In the genomic region with DNA sequence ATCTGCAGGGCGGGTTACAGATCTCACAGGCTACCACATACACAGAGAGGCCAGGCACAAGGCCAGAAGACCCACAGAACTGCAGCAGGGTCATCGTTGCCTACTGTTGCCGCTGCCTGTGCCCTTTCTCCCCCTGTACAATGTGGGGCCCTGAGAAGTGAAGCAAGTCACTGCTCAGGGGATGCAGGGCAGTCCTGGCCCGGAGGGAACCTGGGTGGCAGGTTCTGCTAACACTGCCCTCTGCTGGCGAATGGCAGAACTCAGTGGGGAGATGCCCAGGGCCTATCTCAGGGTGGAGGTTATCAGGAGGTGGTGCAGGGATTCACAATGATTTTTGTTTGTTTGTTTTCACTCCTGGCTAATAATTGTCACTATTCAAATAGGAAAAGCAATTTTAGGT, we compare ENCODE assay signal across 8 mouse cellular contexts. TPM values are rescaled to one million over a fixed set of nuclear protein-coding genes. Genes with fewer than 3 reads are reported as not detected.
A peak's percentile ranks its signal among the peaks of the same experiment; 100 is the strongest.
DNase-seq lines count a peak whose midpoint lies in the region; ATAC-seq lines count a peak whose summit lies in the region.

No protein-coding gene starts in this region.

- DNase-seq in MN1 (ENCODE audit: low spot score) = peak; percentile 79
- peak; percentile 71 for DNase-seq in cerebellum, adult 11-12 months
- peak; percentile 75 for DNase-seq in forebrain, embryonic 14.5 days (ENCODE audit: low spot score)
- peak; percentile 85 for DNase-seq in hindbrain, embryonic 11.5 days (ENCODE audit: low spot score)
- peak; percentile 48 for DNase-seq in layer of hippocampus, adult 9-11 months
- peak; percentile 85 for DNase-seq in lung, postnatal 14 days
- DNase-seq in retina, postnatal 7 days (ENCODE audit: low read depth, low spot score) = peak; percentile 65
- DNase-seq in thymus, postnatal 4 days = peak; percentile 89

- no peak overlapping the region for H3K4me2 ChIP-seq in forebrain, embryonic 14.5 days (ENCODE audit: low read length)
- no peak overlapping the region for H3K4me2 ChIP-seq in hindbrain, embryonic 11.5 days (replicated peaks; ENCODE audit: low read depth, low read length)

- no peak overlapping the region for H3K4me3 ChIP-seq in forebrain, embryonic 14.5 days (ENCODE audit: low read depth, low read length)
- H3K4me3 ChIP-seq in hindbrain, embryonic 11.5 days (ENCODE audit: low read depth, low read length) = no peak overlapping the region

- H3K4me1 ChIP-seq in forebrain, embryonic 14.5 days (ENCODE audit: control insufficient read depth, insufficient read depth, low read length) = no peaks in the 10 kb centered on the region
- H3K4me1 ChIP-seq in hindbrain, embryonic 11.5 days (replicated peaks; ENCODE audit: control insufficient read depth, insufficient read depth, low read length) = no peaks in the 10 kb centered on the region; the same call in 1 of the 2 replicates

- H3K27ac ChIP-seq in forebrain, embryonic 14.5 days (ENCODE audit: low read depth, low read length) = no peak overlapping the region
- H3K27ac ChIP-seq in hindbrain, embryonic 11.5 days (ENCODE audit: low read depth, low read length) = no peak overlapping the region

- ATAC-seq in forebrain, embryonic 14.5 days = peak; percentile 80
- no peak for ATAC-seq in hindbrain, embryonic 11.5 days (ENCODE audit: low FRiP score)

- no peaks in the 10 kb centered on the region for H3K9me3 ChIP-seq in forebrain, embryonic 14.5 days (replicated peaks; ENCODE audit: control insufficient read depth, low read length)
- no peaks in the 10 kb centered on the region for H3K9me3 ChIP-seq in hindbrain, embryonic 11.5 days (ENCODE audit: control insufficient read depth, low read length)

- peak overlapping the region; percentile 7; the same call in 1 of the 2 replicates for H3K9ac ChIP-seq in forebrain, embryonic 14.5 days (ENCODE audit: low read length)
- H3K9ac ChIP-seq in hindbrain, embryonic 11.5 days (ENCODE audit: low read depth, low read length) = no peak overlapping the region

- H3K27me3 ChIP-seq in forebrain, embryonic 14.5 days (replicated peaks; ENCODE audit: control insufficient read depth, insufficient read depth, low read length) = no peaks in the 10 kb centered on the region
- H3K27me3 ChIP-seq in hindbrain, embryonic 11.5 days (ENCODE audit: control insufficient read depth, insufficient read depth, low read length) = no peaks in the 10 kb centered on the region

- peaks cover 50% of the 10 kb centered on the region for H3K36me3 ChIP-seq in forebrain, embryonic 14.5 days (ENCODE audit: control insufficient read depth, insufficient read depth, low read length)
- H3K36me3 ChIP-seq in hindbrain, embryonic 11.5 days (ENCODE audit: control insufficient read depth, insufficient read depth, low read length) = no peaks in the 10 kb centered on the region

- 24% methylated on average over 5 of the region's 5 CpGs for WGBS in forebrain, embryonic 14.5 days
- WGBS in hindbrain, embryonic 11.5 days = 39% methylated on average over 5 of the region's 5 CpGs

RNA-seq across cellular contexts. Expression of gene Tamm41, which starts 29.9 kb away (rescaled TPM):
- polyA plus RNA-seq in forebrain, embryonic 14.5 days (2014; fragmentation: Nextera tagmentation; extraction: Ambion mirVana) = 64.8 and 69.6 TPM in 2 replicates
- 65.5 and 66.6 TPM in 2 replicates for polyA plus RNA-seq in hindbrain, embryonic 11.5 days (2014; fragmentation: Nextera tagmentation; extraction: Ambion mirVana)

RNA-seq across cellular contexts. Expression of gene Vgll4, which starts 37.9 kb away (rescaled TPM):
- polyA plus RNA-seq in forebrain, embryonic 14.5 days (2014; fragmentation: Nextera tagmentation; extraction: Ambion mirVana) = 44.9 and 54.2 TPM in 2 replicates
- polyA plus RNA-seq in hindbrain, embryonic 11.5 days (2014; fragmentation: Nextera tagmentation; extraction: Ambion mirVana) = 58.5 and 59.3 TPM in 2 replicates
